Mouse (Mus musculus): ENCODE results near the gene Hjurp. TPM values are rescaled to one million over a fixed set of nuclear protein-coding genes. Genes with fewer than 3 reads are reported as not detected.
"Not testable (repeated sequence)": the region's sequence is repeated elsewhere in the genome, so short reads cannot be mapped to it uniquely, and the experiment has no call there.

Hjurp gene
- polyA plus RNA-seq, 1 experiment from 2014 or later: 56.3 TPM

DNA sequence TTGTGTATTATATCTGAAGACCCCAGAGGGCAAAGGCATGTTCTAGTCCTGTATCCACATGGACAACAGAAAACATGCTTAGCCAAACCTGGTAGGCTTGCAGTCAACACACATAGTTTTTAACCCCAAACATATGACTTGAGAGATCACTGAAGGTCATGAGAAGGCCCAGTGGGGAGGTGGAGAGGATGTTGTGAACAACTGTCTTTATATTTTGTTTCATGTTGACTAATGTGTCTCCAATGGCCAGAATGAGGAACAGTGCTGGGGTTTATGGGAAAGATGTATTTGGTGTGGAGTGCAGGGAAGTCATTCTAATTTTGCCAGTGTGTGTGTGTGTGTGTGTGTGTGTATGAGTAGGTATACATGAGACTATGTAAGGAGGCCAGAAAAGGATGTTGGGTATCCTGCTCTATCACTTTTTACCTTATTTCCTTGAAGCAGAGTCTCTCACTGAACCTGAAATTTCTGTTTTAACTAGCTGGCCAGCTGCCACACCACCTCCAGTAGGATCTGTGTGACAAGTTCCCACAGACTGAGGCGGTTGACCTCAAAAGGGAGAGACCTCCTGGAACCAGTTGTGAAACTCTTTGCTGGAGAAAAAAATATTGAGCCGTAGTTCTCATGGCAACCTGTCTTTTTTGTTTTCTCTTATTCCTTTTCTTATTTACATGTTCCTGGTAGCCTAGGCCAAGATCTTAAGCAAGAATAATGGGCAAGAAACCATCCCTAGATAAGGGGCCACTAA lies 53.2 kb downstream of the Hjurp start:
- Histone ChIP-seq H3K27me3 (ENCODE audit: insufficient read depth, low read length) (no peaks in the 10 kb centered on the region), H3K4me2 (ENCODE audit: low read length) (no peak overlapping the region), H3K9ac (ENCODE audit: low read depth, low read length) (no peak overlapping the region), H3K4me3 (replicated peaks; ENCODE audit: low read depth, low read length) (no peak overlapping the region), H3K9me3 (replicated peaks; ENCODE audit: low read length) (peaks cover 13% of the 10 kb centered on the region; the same call in 1 of the 2 replicates), H3K27ac (no peak overlapping the region), H3K36me3 (ENCODE audit: insufficient read depth, low read length) (no peaks in the 10 kb centered on the region), H3K4me1 (replicated peaks; ENCODE audit: insufficient read depth, low read length) (no peaks in the 10 kb centered on the region)
- DNase-seq (ENCODE audit: low spot score) (no peak), ATAC-seq (replicated peaks; ENCODE audit: low FRiP score, low read depth) (no peak)
- no peak for TF ChIP-seq CTCF (IDR thresholded peaks at IDR 0.05; ENCODE audit: low read depth)
- WGBS: 68% methylated on average over 2 of the region's 2 CpGs

DNA sequence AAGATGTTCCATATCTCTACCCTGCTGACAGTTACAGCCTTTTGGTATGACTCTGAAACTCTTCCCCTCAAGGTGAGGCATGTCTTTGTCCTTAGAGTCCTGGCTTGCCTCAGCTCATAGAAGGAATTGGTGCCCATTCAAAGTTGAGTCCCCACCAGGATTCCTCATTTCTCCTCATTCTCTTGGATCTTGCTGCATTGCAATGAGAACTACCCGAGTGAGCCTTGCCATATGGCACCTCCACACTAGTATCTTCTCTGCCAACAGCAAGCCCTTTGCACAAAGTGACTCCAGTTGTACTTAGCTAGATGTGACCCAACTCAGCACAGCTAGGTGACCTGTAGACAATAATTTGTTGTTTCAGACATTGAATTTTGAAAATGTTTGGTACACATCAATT lies 53.8 kb downstream of the Hjurp start:
- H3K4me1 ChIP-seq (replicated peaks; ENCODE audit: insufficient read depth, low read length): no peaks in the 10 kb centered on the region
- no peak overlapping the region for H3K4me2 ChIP-seq (ENCODE audit: low read length)
- DNase-seq (ENCODE audit: low spot score): no peak
- ATAC-seq (replicated peaks; ENCODE audit: low FRiP score, low read depth): no peak
- peaks cover 7% of the 10 kb centered on the region; the same call in 1 of the 2 replicates for H3K9me3 ChIP-seq (replicated peaks; ENCODE audit: low read length)
- no peak overlapping the region for H3K4me3 ChIP-seq (replicated peaks; ENCODE audit: low read depth, low read length)
- H3K27ac ChIP-seq: no peak overlapping the region
- no peaks in the 10 kb centered on the region for H3K36me3 ChIP-seq (ENCODE audit: insufficient read depth, low read length)
- no peak for TF ChIP-seq CTCF (IDR thresholded peaks at IDR 0.05; ENCODE audit: low read depth)
- H3K9ac ChIP-seq (ENCODE audit: low read depth, low read length): no peak overlapping the region
- H3K27me3 ChIP-seq (ENCODE audit: insufficient read depth, low read length): no peaks in the 10 kb centered on the region
- 51% methylated on average over 1 of the region's 1 CpGs for WGBS

DNA sequence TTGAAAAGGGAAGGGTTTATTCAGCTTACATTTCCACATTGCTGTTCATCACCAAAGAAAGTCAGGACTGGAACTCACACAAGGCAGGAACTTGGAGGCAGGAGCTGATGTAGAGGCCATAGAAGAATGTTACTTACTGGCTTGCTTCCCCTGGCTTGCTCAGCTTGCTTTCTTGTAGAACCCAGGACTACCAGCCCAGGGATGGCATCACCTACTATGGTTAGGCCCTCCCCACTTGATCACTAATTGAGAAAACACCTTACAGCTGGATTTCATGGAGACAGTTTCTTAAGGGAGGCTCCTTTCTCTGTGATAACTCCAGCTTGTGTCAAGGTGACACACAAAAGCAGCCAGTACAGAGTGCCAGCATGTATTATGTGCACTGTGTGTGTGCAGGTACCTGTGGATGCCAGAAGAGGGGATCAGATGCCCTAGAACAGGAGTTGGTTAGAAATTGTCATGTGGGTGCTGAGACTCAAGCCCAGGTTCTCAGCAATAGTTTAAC lies 54.4 kb downstream of the Hjurp start:
- DNase-seq (ENCODE audit: low spot score); H3K27me3 ChIP-seq (ENCODE audit: insufficient read depth, low read length); H3K9me3 ChIP-seq (replicated peaks; ENCODE audit: low read length); H3K4me2 ChIP-seq (ENCODE audit: low read length); H3K27ac ChIP-seq; H3K9ac ChIP-seq (ENCODE audit: low read depth, low read length); H3K4me1 ChIP-seq (replicated peaks; ENCODE audit: insufficient read depth, low read length); ATAC-seq (replicated peaks; ENCODE audit: low FRiP score, low read depth); H3K4me3 ChIP-seq (replicated peaks; ENCODE audit: low read depth, low read length); H3K36me3 ChIP-seq (ENCODE audit: insufficient read depth, low read length): not testable (repeated sequence)

DNA sequence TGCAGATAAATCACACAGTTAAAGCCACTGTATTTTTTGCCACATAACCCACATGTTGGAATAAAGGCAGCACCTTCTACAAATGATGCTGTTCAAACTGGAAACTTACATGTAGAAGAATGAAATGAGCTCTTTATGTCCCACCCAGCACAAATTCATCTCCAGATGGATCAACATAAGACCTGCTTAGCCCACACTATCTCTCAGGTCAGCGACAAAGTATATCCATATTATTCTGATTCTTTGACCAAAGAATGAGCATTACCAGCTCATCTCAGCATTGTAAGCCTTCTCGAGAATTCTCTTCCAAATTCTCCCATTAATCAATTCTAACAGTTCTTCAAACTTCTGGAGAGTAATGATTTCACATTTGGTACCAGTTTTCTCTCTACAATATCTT lies 55.2 kb downstream of the Hjurp start:
- TF ChIP-seq CTCF (IDR thresholded peaks at IDR 0.05; ENCODE audit: low read depth): no peak
- ATAC-seq (replicated peaks; ENCODE audit: low FRiP score, low read depth) (no peak), DNase-seq (ENCODE audit: low spot score) (no peak)
- no peaks in the 10 kb centered on the region for H3K27me3 ChIP-seq (ENCODE audit: insufficient read depth, low read length)
- H3K9me3 ChIP-seq (replicated peaks; ENCODE audit: low read length): peaks cover 5% of the 10 kb centered on the region
- WGBS: 46% methylated on average over 2 of the region's 2 CpGs
- no peak overlapping the region for H3K27ac ChIP-seq
- no peak overlapping the region for H3K4me3 ChIP-seq (replicated peaks; ENCODE audit: low read depth, low read length)
- no peaks in the 10 kb centered on the region for H3K36me3 ChIP-seq (ENCODE audit: insufficient read depth, low read length)
- no peak overlapping the region for H3K9ac ChIP-seq (ENCODE audit: low read depth, low read length)
- H3K4me1 ChIP-seq (replicated peaks; ENCODE audit: insufficient read depth, low read length): no peaks in the 10 kb centered on the region
- no peak overlapping the region for H3K4me2 ChIP-seq (ENCODE audit: low read length)

DNA sequence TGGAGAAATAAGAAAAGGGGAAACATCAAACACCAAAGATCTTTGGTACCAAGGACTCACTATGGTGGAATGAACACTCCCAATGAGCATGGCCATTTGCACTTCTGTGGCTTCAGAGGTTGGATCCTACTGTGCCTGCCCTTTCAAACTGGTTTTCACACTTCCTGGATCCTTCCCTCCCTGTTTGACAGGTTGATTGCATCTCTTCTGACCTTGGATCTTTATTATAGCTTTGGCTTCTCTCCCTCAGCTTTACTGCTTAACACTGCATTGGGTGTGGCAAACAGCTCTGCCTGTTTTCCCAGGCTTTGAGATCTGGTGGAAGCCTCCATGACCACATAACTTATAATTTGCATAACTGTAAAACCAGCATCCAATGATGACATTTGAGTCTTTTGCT lies 57.1 kb downstream of the Hjurp start:
- Histone ChIP-seq H3K4me3 (replicated peaks; ENCODE audit: low read depth, low read length) (no peak overlapping the region), H3K4me1 (replicated peaks; ENCODE audit: insufficient read depth, low read length) (no peaks in the 10 kb centered on the region), H3K4me2 (ENCODE audit: low read length) (no peak overlapping the region), H3K9me3 (replicated peaks; ENCODE audit: low read length) (peaks cover 18% of the 10 kb centered on the region), H3K9ac (ENCODE audit: low read depth, low read length) (no peak overlapping the region), H3K27ac (no peak overlapping the region), H3K36me3 (ENCODE audit: insufficient read depth, low read length) (no peaks in the 10 kb centered on the region), H3K27me3 (ENCODE audit: insufficient read depth, low read length) (no peaks in the 10 kb centered on the region)
- no peak for TF ChIP-seq CTCF (IDR thresholded peaks at IDR 0.05; ENCODE audit: low read depth)
- no peak for DNase-seq (ENCODE audit: low spot score)
- ATAC-seq (replicated peaks; ENCODE audit: low FRiP score, low read depth): no peak

DNA sequence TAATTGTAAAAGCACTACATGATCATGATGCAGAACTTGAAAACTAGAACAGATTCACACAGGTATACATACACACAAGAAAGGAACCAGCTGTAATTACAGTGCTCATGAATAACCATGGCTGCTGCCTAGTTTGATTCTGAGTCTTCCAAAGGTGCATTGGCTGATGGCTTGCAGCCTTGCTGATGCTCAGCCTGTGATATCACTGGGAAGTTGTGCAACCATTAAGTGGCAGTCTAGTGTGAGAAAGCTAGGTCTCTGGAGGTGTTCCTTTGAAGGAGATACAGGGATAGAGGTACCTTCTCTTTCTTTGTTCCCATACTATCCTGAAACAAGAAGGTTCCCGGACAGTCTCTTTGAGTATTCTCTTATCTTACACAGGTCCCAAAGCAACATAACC lies 58.4 kb downstream of the Hjurp start:
- peaks cover 29% of the 10 kb centered on the region for H3K9me3 ChIP-seq (replicated peaks; ENCODE audit: low read length)
- no peaks in the 10 kb centered on the region for H3K27me3 ChIP-seq (ENCODE audit: insufficient read depth, low read length)
- no peak overlapping the region for H3K4me3 ChIP-seq (replicated peaks; ENCODE audit: low read depth, low read length)
- no peak for TF ChIP-seq CTCF (IDR thresholded peaks at IDR 0.05; ENCODE audit: low read depth)
- H3K4me2 ChIP-seq (ENCODE audit: low read length): no peak overlapping the region
- no peaks in the 10 kb centered on the region for H3K4me1 ChIP-seq (replicated peaks; ENCODE audit: insufficient read depth, low read length)
- DNase-seq (ENCODE audit: low spot score) (no peak), ATAC-seq (replicated peaks; ENCODE audit: low FRiP score, low read depth) (no peak)
- H3K9ac ChIP-seq (ENCODE audit: low read depth, low read length): no peak overlapping the region
- WGBS: 13% methylated on average over 1 of the region's 1 CpGs
- no peaks in the 10 kb centered on the region for H3K36me3 ChIP-seq (ENCODE audit: insufficient read depth, low read length)
- no peak overlapping the region for H3K27ac ChIP-seq

DNA sequence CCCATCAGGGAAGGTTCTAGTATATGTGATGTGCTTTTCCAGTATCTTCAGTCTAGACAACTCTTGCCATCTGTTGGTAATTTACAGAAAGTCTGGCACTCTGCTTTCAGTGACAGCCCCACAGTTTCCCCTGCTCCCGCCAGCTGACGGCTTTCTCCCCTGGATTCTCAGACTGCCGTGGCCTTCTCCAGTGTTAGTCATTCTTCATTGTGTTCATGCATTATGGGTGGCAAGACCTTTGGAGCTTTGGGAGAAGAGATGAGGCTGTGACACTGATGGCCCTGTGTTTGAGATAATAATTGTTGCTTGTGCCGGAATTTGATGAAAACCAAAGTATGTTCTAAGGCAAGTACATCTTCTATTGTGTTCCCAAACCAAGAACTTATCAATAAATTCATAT lies 58.8 kb downstream of the Hjurp start:
- Histone ChIP-seq H3K4me2 (ENCODE audit: low read length) (no peak overlapping the region), H3K9ac (ENCODE audit: low read depth, low read length) (no peak overlapping the region), H3K27ac (no peak overlapping the region), H3K27me3 (ENCODE audit: insufficient read depth, low read length) (no peaks in the 10 kb centered on the region), H3K36me3 (ENCODE audit: insufficient read depth, low read length) (no peaks in the 10 kb centered on the region), H3K4me1 (replicated peaks; ENCODE audit: insufficient read depth, low read length) (no peaks in the 10 kb centered on the region), H3K9me3 (replicated peaks; ENCODE audit: low read length) (peaks cover 34% of the 10 kb centered on the region), H3K4me3 (replicated peaks; ENCODE audit: low read depth, low read length) (no peak overlapping the region)
- ATAC-seq (replicated peaks; ENCODE audit: low FRiP score, low read depth) (no peak), DNase-seq (ENCODE audit: low spot score) (no peak)
- 47% methylated on average over 4 of the region's 4 CpGs for WGBS
- TF ChIP-seq CTCF (IDR thresholded peaks at IDR 0.05; ENCODE audit: low read depth): no peak
